ENCODE assay signal across 13 mouse cellular contexts in the genomic region with DNA sequence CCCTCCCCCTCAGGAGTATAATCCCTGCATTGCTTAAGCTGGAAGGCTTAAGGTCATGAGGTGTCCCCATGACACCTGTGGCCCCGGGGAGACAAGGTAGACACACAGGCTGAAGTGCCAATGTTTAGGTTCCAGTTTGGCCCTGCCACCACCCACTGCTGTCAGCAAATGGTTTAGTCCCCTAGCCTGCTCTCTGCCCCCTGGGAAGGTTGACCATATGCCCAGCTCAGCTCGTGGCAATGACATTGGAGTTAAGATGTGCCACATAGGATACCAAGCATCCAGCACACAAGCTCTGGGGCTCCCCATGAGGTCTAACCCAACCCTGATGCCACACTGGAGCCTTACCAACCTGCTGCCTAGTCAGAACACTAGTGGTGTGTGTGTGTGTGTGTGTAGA.
"Had no signal": no experiment of that assay in that cellular context is flagged by ENCODE, and none has a peak within 500 bp of the region (broad histone marks: within the 10 kb centered on the region; RNA-seq: fewer than 3 reads in every experiment).

No protein-coding gene starts in this region.

- H3K27ac ChIP-seq: left cerebral cortex, adult 2 months; liver, embryonic 15.5 days; stomach, embryonic 15.5 days had no signal

- H3K4me2 ChIP-seq: liver, embryonic 11.5 days; liver, embryonic 15.5 days; midbrain, embryonic 15.5 days; stomach, embryonic 15.5 days had no signal

- H3K27me3 ChIP-seq: midbrain, embryonic 15.5 days; stomach, embryonic 15.5 days had no signal

- ATAC-seq: lung, postnatal 0 days; midbrain, embryonic 15.5 days had no signal

- H3K9me3 ChIP-seq: limb, embryonic 10.5 days; liver, embryonic 15.5 days; midbrain, embryonic 15.5 days; stomach, embryonic 15.5 days had no signal

- H3K4me1 ChIP-seq: stomach, embryonic 15.5 days had no signal

- H3K4me3 ChIP-seq: left cerebral cortex, adult 2 months; limb, embryonic 10.5 days; liver, embryonic 15.5 days; midbrain, embryonic 15.5 days; stomach, embryonic 15.5 days had no signal

- H3K9ac ChIP-seq: liver, embryonic 15.5 days; midbrain, embryonic 15.5 days; stomach, embryonic 15.5 days had no signal

- H3K36me3 ChIP-seq: limb, embryonic 10.5 days; liver, embryonic 15.5 days; midbrain, embryonic 15.5 days; stomach, embryonic 15.5 days had no signal

- DNase-seq: kidney, postnatal 10 days; kidney, postnatal 4 days; lung, adult 2 months; lung, postnatal 36 days; right cerebral cortex, postnatal 14 days; thymus, postnatal 4 days had no signal
